Mouse (Mus musculus) liver, adult 2 months (tissue): Measurements from ENCODE around the gene Plekho1.

ENCODE experiments used
- CTCF ChIP-seq: fragments of 200-500 bp; IDR thresholded peaks from 2 replicates; pipeline ENCODE4 v1.5.1; 2011; ENCODE audit warnings: low read depth, low read length, control low read depth
- POLR2A ChIP-seq: fragments of 200-500 bp; IDR thresholded peaks from 2 replicates; pipeline ENCODE4 v1.6.1; 2011; ENCODE audit warnings: low read length, control low read depth; ENCODE audit not compliant: insufficient read depth; ENCODE audit errors: extremely low read depth

DNA sequence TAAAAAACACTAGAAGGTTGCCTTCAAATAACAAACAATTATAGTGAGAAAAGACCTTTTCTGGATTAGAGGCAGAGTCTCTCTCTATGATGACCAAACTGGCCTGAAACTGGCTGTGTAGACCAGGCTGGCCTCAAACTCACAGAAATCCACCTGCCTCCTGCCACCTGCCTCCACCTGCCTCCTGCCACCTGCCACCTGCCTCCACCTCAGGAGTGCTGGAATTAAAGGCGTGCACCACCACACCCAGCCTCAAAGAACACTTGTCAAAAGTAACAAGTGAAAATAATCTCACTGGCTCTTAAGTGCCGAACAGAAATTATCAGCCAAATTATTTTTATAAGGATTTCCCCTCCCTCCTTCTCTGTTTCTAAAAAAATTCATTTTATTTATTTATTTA lies 19.9 kb upstream of the Plekho1 start:
- TF ChIP-seq CTCF (no peak), POLR2A (no peak)
